Mouse (Mus musculus) heart, embryonic 16.5 days (tissue): ENCODE measurements at regions not wholly inside any gene's neighbourhood (a gene's known extent, or its start where the extent isn't known, plus 50 kb on each side); places are given as distances from the start of the nearest gene placed in this dataset.

Source experiments
- ATAC-seq: fragments of 200-750 bp; cut with Nextera tagmentation; replicated peaks from 2 replicates; pipeline ENCODE4 v1.8.0; 2017; ENCODE audit warnings: moderate number of reproducible peaks; ENCODE audit not compliant: insufficient read depth, low FRiP score; ENCODE audit errors: extremely low read depth
- H3K27ac ChIP-seq: fragments of 300-500 bp; sonication (generic); 2 replicates; pipeline ENCODE4 v1.5.1; 2014; ENCODE audit warnings: mild to moderate bottlenecking, low read length, control low read depth, moderate library complexity
- H3K27me3 ChIP-seq: fragments of 300-500 bp; sonication (generic); 2 replicates; pipeline ENCODE4 v1.6.1; 2014; ENCODE audit warnings: low read length, mixed read lengths; ENCODE audit not compliant: control insufficient read depth, insufficient read depth
- H3K36me3 ChIP-seq: fragments of 300-500 bp; sonication (generic); 2 replicates; pipeline ENCODE4 v1.6.1; 2014; ENCODE audit not compliant: control insufficient read depth, insufficient read depth
- H3K4me1 ChIP-seq: fragments of 300-500 bp; sonication (generic); 2 replicates; pipeline ENCODE4 v1.6.1; 2014; ENCODE audit warnings: low read length, mixed read lengths; ENCODE audit not compliant: control insufficient read depth, insufficient read depth
- H3K4me2 ChIP-seq: fragments of 300-500 bp; sonication (generic); 2 replicates; pipeline ENCODE4 v1.6.1; 2014; ENCODE audit warnings: low read depth, mild to moderate bottlenecking, control low read depth, low read length
- H3K4me3 ChIP-seq: fragments of 300-500 bp; sonication (generic); 2 replicates; pipeline ENCODE4 v1.5.1; 2014; ENCODE audit warnings: mild to moderate bottlenecking, control low read depth, low read length
- H3K9ac ChIP-seq: fragments of 300-500 bp; sonication (generic); 2 replicates; pipeline ENCODE4 v1.6.1; 2014; ENCODE audit warnings: low read length, control low read depth
- H3K9me3 ChIP-seq: fragments of 300-500 bp; sonication (generic); replicated peaks from 2 replicates; pipeline ENCODE4 v1.6.1; 2016; ENCODE audit warnings: low read length; ENCODE audit not compliant: control insufficient read depth
- WGBS: fragments of 180-500 bp; shearing (Covaris S2); extraction: QIAGEN DNeasy Blood & Tissue Kit; methylation state at CpG from one replicate; pipeline ENCODE4 v1.1.7; 2014; 5-methylcytosine and 5-hydroxymethylcytosine counted together

DNA sequence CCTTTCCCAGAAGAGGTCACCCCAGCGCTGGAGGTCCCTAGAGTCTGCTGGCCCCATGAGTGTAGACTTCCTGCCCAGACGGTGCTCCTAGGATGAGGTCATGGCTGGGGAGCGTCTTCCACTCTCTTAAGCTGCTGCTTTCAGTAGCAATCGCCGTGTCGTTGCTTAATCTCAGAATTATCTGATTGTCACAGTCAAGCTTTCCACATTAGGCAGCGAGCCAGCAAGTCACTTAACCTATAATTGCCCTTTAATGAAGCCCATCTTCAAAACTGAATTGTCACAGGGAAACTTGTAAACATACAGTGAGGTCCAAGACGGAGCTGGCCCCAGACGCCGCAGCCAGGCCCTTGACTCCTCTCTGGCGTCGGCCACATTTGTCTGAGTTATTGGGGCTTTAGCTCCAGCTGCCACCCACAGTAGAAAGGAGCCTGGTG, 220.2 kb upstream of the Tle3 start:
- no peak for ATAC-seq
- no peak overlapping the region for H3K27ac ChIP-seq

GRCm38 (mm10) chr9:61154721-61155120, 217.4 kb upstream of the Tle3 start:
- H3K36me3 ChIP-seq = no peaks in the 10 kb centered on the region
- no peak overlapping the region for H3K4me2 ChIP-seq
- H3K9me3 ChIP-seq = 0 out of 2 replicates have a peak, but pooled peaks cover 4% of the 10 kb centered on the region
- no peaks in the 10 kb centered on the region for H3K4me1 ChIP-seq
- H3K27me3 ChIP-seq = peaks cover 13% of the 10 kb centered on the region; the same call in 1 of the 2 replicates
- no peak overlapping the region for H3K4me3 ChIP-seq
- no peak overlapping the region for H3K27ac ChIP-seq
- no peak overlapping the region for H3K9ac ChIP-seq
- no peak for ATAC-seq
- 78% methylated on average over 6 of the region's 6 CpGs for WGBS

More for the DNA sequence above, 220.2 kb upstream of the Tle3 start:
- H3K9me3 ChIP-seq = 0 out of 2 replicates have a peak, but pooled peaks cover 4% of the 10 kb centered on the region
- no peak overlapping the region for H3K9ac ChIP-seq
- 30% methylated on average over 12 of the region's 12 CpGs for WGBS
- peaks cover 7% of the 10 kb centered on the region; the same call in 1 of the 2 replicates for H3K27me3 ChIP-seq
- H3K36me3 ChIP-seq = no peaks in the 10 kb centered on the region
- H3K4me1 ChIP-seq = no peaks in the 10 kb centered on the region
- H3K4me2 ChIP-seq = no peak overlapping the region
- no peak overlapping the region for H3K4me3 ChIP-seq

DNA sequence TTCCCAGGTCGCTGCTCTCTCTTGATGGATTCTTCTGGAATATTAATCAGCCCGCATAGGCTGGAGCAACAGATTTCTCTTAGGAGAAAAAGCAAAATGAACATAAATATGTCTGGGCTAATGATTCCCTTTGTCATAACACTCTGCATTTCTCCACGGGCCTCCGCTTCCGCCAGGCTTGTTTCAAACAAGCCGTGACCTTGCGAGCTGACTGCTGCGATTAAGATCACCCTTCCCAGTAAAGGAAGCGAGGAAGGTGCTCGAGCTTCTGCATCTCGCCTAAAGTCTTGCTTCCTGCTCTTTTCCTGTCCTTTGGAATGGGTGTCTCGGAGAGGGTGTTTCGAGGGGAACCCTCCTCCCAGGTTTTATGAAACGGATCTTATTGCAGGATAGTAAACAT, 216.3 kb upstream of the Tle3 start:
- H3K27ac ChIP-seq = no peak overlapping the region
- WGBS = 68% methylated on average over 14 of the region's 14 CpGs
- no peak for ATAC-seq
- H3K4me2 ChIP-seq = no peak overlapping the region
- no peaks in the 10 kb centered on the region for H3K36me3 ChIP-seq
- peaks cover 16% of the 10 kb centered on the region; the same call in 1 of the 2 replicates for H3K27me3 ChIP-seq
- H3K4me1 ChIP-seq = no peaks in the 10 kb centered on the region
- 0 out of 2 replicates have a peak, but pooled peaks cover 4% of the 10 kb centered on the region for H3K9me3 ChIP-seq
- H3K4me3 ChIP-seq = no peak overlapping the region
- H3K9ac ChIP-seq = no peak overlapping the region

- H3K4me2 ChIP-seq = no peak overlapping the region
- no peak overlapping the region for H3K27ac ChIP-seq
- H3K9me3 ChIP-seq = no peaks in the 10 kb centered on the region
- ATAC-seq = no peak
- H3K36me3 ChIP-seq = no peaks in the 10 kb centered on the region
- WGBS = 29% methylated on average over 10 of the region's 10 CpGs
- H3K4me3 ChIP-seq = no peak overlapping the region
- H3K27me3 ChIP-seq = peaks cover 21% of the 10 kb centered on the region
- H3K4me1 ChIP-seq = no peaks in the 10 kb centered on the region
- H3K9ac ChIP-seq = no peak overlapping the region
Observed at GRCm38 (mm10) chr9:61158192-61158770, 213.9 kb upstream of the Tle3 start.

- Histone ChIP-seq H3K36me3 (no peaks in the 10 kb centered on the region), H3K4me2 (no peak overlapping the region), H3K9me3 (no peaks in the 10 kb centered on the region), H3K4me1 (0 out of 2 replicates have a peak, but pooled peaks cover 2% of the 10 kb centered on the region), H3K27ac (no peak overlapping the region), H3K27me3 (peaks cover 21% of the 10 kb centered on the region), H3K4me3 (no peak overlapping the region), H3K9ac (no peak overlapping the region)
- 81% methylated on average over 2 of the region's 2 CpGs for WGBS
- no peak for ATAC-seq
Observed at GRCm38 (mm10) chr9:61159159-61159558, 213.0 kb upstream of the Tle3 start.

DNA sequence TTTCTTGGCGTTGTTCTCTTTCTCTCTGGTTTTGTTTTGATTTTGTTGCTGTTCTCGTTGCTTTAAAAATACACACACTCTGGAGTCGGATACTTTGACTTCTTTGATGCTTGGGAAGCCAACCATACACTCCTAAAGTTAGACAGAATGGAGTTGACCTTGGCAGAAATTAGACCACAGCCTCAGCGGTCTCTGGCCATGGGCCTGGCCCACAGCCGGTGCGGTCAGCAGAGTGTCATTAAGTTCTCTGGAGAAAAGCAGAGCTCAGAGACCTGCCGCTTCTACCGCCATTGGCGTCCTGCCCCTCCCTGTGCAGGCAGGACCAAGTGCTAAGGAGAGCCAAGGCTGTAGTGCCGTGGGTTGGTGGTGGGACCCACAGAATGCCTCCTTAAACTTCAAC, 212.6 kb upstream of the Tle3 start:
- 0 out of 2 replicates have a peak, but pooled peaks cover 2% of the 10 kb centered on the region for H3K4me1 ChIP-seq
- WGBS = 71% methylated on average over 10 of the region's 10 CpGs
- H3K27me3 ChIP-seq = peaks cover 21% of the 10 kb centered on the region
- no peaks in the 10 kb centered on the region for H3K36me3 ChIP-seq
- no peak overlapping the region for H3K27ac ChIP-seq
- H3K9me3 ChIP-seq = no peaks in the 10 kb centered on the region
- H3K4me3 ChIP-seq = no peak overlapping the region
- ATAC-seq = no peak
- no peak overlapping the region for H3K9ac ChIP-seq
- H3K4me2 ChIP-seq = no peak overlapping the region

DNA sequence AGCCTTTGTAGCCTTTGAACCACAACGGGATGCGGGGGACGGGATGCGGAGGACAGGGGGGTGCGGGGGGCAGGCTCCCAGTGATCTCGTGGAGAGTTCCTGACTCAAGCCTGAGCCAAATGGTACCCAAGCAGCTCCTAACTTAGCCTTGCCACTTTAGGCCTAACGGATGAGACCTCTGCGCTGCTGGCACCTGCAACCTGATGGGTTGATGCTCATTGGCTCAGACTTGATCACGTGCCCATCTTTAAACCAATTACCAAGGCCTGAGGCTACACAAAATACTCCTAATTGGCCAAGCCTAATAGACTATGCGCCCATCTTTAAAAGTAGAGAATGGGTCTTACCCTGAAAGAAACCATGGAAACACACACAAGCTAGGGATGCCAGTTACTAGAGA, 209.3 kb upstream of the Tle3 start:
- no peak for ATAC-seq
- peaks cover 2% of the 10 kb centered on the region for H3K4me1 ChIP-seq
- H3K9me3 ChIP-seq = no peaks in the 10 kb centered on the region
- H3K4me2 ChIP-seq = no peak overlapping the region
- H3K27me3 ChIP-seq = peaks cover 16% of the 10 kb centered on the region
- no peak overlapping the region for H3K9ac ChIP-seq
- H3K27ac ChIP-seq = no peak overlapping the region
- no peaks in the 10 kb centered on the region for H3K36me3 ChIP-seq
- WGBS = 90% methylated on average over 10 of the region's 10 CpGs
- no peak overlapping the region for H3K4me3 ChIP-seq

GRCm38 (mm10) chr9:61163671-61164288, 208.4 kb upstream of the Tle3 start:
- WGBS = 64% methylated on average over 19 of the region's 19 CpGs
- H3K9me3 ChIP-seq = no peaks in the 10 kb centered on the region
- ATAC-seq = no peak
- peaks cover 4% of the 10 kb centered on the region for H3K4me1 ChIP-seq
- no peak overlapping the region for H3K4me3 ChIP-seq
- H3K27ac ChIP-seq = no peak overlapping the region
- H3K4me2 ChIP-seq = no peak overlapping the region
- H3K9ac ChIP-seq = no peak overlapping the region
- no peaks in the 10 kb centered on the region for H3K36me3 ChIP-seq
- peaks cover 13% of the 10 kb centered on the region for H3K27me3 ChIP-seq

GRCm38 (mm10) chr9:61164501-61165251, 207.5 kb upstream of the Tle3 start:
- no peak overlapping the region for H3K4me3 ChIP-seq
- H3K36me3 ChIP-seq = no peaks in the 10 kb centered on the region
- peak; percentile 57 for ATAC-seq
- no peaks in the 10 kb centered on the region for H3K9me3 ChIP-seq
- H3K9ac ChIP-seq = no peak overlapping the region
- H3K27ac ChIP-seq = 0 out of 2 replicates have a peak overlapping the region, but pooled peaks have one; percentile 1
- peaks cover 4% of the 10 kb centered on the region for H3K4me1 ChIP-seq
- H3K4me2 ChIP-seq = no peak overlapping the region
- 41% methylated on average over 11 of the region's 11 CpGs for WGBS
- H3K27me3 ChIP-seq = peaks cover 8% of the 10 kb centered on the region
